ENCODE assay signal across 8 mouse cellular contexts in the genomic region with DNA sequence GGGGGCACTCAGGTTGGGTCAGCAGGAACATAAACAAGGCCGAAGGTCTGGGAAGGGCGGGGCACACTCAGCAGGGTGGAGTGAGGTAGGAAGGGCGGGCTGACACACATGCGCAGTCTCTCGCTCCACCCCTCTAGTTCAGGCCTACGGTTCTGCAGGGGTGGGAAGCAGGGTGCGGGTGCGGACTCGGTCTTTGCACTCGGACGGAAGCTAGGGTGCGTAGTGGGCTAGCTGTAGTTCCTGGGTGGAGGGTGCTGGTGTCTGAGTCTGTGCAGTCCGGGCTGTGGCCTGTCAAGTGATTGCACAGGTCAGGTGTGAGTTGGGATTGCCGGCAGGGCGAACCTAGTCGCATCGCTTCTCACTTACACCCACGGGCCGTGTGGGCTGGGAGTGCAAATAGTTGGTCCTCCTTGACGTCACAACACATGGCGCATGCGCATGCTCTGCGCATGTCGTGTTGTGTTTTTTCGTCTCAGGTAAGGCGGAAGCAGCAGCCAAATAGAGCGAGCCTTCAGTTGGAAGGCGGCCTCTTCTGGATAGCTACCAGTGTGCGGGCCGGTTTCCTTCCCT. TPM values are rescaled to one million over a fixed set of nuclear protein-coding genes. Genes with fewer than 3 reads are reported as not detected.
A peak's percentile ranks its signal among the peaks of the same experiment; 100 is the strongest.
DNase-seq lines count a peak whose midpoint lies in the region; ATAC-seq and TF ChIP-seq lines count a peak whose summit lies in the region.

No protein-coding gene starts in this region.

- H3K27ac ChIP-seq in forebrain, embryonic 12.5 days, result peak overlapping the region; percentile 91
- peak overlapping the region; percentile 95 for H3K27ac ChIP-seq in heart, postnatal 0 days (ENCODE audit: low read depth)
- peak overlapping the region; percentile 100 for H3K27ac ChIP-seq in liver, embryonic 16.5 days (ENCODE audit: low read length)
- H3K27ac ChIP-seq in neural tube, embryonic 13.5 days (replicated peaks), result peak overlapping the region; percentile 95
- H3K27ac ChIP-seq in testis, adult 2 months (ENCODE audit: control insufficient read depth, insufficient read depth, low read depth, low read length), result peak overlapping the region; percentile 88

- H3K4me2 ChIP-seq in forebrain, embryonic 12.5 days, result peak overlapping the region; percentile 60
- peak overlapping the region; percentile 79 for H3K4me2 ChIP-seq in heart, postnatal 0 days (ENCODE audit: low read depth, low read length)
- H3K4me2 ChIP-seq in liver, embryonic 16.5 days (ENCODE audit: low read depth, low read length), result peak overlapping the region; percentile 98
- peak overlapping the region; percentile 81 for H3K4me2 ChIP-seq in neural tube, embryonic 13.5 days

- ATAC-seq in forebrain, embryonic 12.5 days (ENCODE audit: low FRiP score), result peak; percentile 95
- peak; percentile 97 for ATAC-seq in heart, postnatal 0 days (ENCODE audit: insufficient read depth, low read depth)
- ATAC-seq in liver, embryonic 16.5 days (ENCODE audit: low read depth), result peak; percentile 99
- ATAC-seq in neural tube, embryonic 13.5 days (ENCODE audit: low read depth), result peak; percentile 97

- DNase-seq in c-Kit-positive CD71-positive TER-119-positive erythroid progenitor cells, embryonic 14.5 days (ENCODE audit: low spot score), result peak; percentile 94
- DNase-seq in heart, postnatal 0 days (ENCODE audit: low spot score), result peak; percentile 93
- peak; percentile 93 to 96 for DNase-seq in kidney, postnatal 4 days

- peak overlapping the region; percentile 56 for H3K9ac ChIP-seq in forebrain, embryonic 12.5 days
- peak overlapping the region; percentile 52 for H3K9ac ChIP-seq in heart, postnatal 0 days (replicated peaks; ENCODE audit: low read depth, low read length)
- H3K9ac ChIP-seq in liver, embryonic 16.5 days (ENCODE audit: low read depth, low read length), result peak overlapping the region; percentile 78
- H3K9ac ChIP-seq in neural tube, embryonic 13.5 days, result peak overlapping the region; percentile 73

- H3K36me3 ChIP-seq in E14TG2a.4 (ENCODE audit: insufficient read depth, low read length), result peaks cover 32% of the 10 kb centered on the region
- peaks cover 15% of the 10 kb centered on the region for H3K36me3 ChIP-seq in forebrain, embryonic 12.5 days (replicated peaks)
- peaks cover 12% of the 10 kb centered on the region; the same call in 1 of the 2 replicates for H3K36me3 ChIP-seq in heart, postnatal 0 days (replicated peaks; ENCODE audit: control insufficient read depth, insufficient read depth, low read length)
- peaks cover 9% of the 10 kb centered on the region for H3K36me3 ChIP-seq in liver, embryonic 16.5 days (ENCODE audit: control insufficient read depth, insufficient read depth)
- H3K36me3 ChIP-seq in neural tube, embryonic 13.5 days, result peaks cover 21% of the 10 kb centered on the region
- H3K36me3 ChIP-seq in testis, adult 2 months (ENCODE audit: control insufficient read depth, insufficient read depth, low read length), result no peaks in the 10 kb centered on the region; the same call in 1 of the 2 replicates

- no peak; the same call in 1 of the 2 replicates for TF ChIP-seq EP300 in heart, postnatal 0 days (IDR thresholded peaks at IDR 0.05; ENCODE audit: low read depth)

- WGBS in forebrain, embryonic 12.5 days, result 1% methylated on average over 30 of the region's 30 CpGs
- WGBS in heart, postnatal 0 days, result under 1% methylated on average over 30 of the region's 30 CpGs
- WGBS in liver, embryonic 16.5 days (ENCODE audit: insufficient replicate concordance), result 2% methylated on average over 30 of the region's 30 CpGs
- WGBS in neural tube, embryonic 13.5 days, result under 1% methylated on average over 30 of the region's 30 CpGs

- TF ChIP-seq CTCF in E14TG2a.4 (conservative IDR thresholded peaks at IDR 0.05; ENCODE audit: low read length), result no peak
- peak; percentile 33 for TF ChIP-seq CTCF in heart, postnatal 0 days (IDR thresholded peaks at IDR 0.05; ENCODE audit: low read depth)
- peak; percentile 6; the same call in 1 of the 2 replicates for TF ChIP-seq CTCF in testis, adult 2 months (IDR thresholded peaks at IDR 0.05; ENCODE audit: control insufficient read depth, insufficient read depth, insufficient replicate concordance, low read depth, low read length)

- no peaks in the 10 kb centered on the region for H3K27me3 ChIP-seq in E14TG2a.4 (ENCODE audit: insufficient read depth, low read length)
- no peaks in the 10 kb centered on the region for H3K27me3 ChIP-seq in forebrain, embryonic 12.5 days
- no peaks in the 10 kb centered on the region for H3K27me3 ChIP-seq in heart, postnatal 0 days (ENCODE audit: control insufficient read depth, insufficient read depth, low read length)
- no peaks in the 10 kb centered on the region for H3K27me3 ChIP-seq in liver, embryonic 16.5 days (ENCODE audit: control insufficient read depth, insufficient read depth, low read depth, low read length)
- no peaks in the 10 kb centered on the region for H3K27me3 ChIP-seq in neural tube, embryonic 13.5 days
- no peaks in the 10 kb centered on the region for H3K27me3 ChIP-seq in testis, adult 2 months (ENCODE audit: control insufficient read depth, insufficient read depth, low read length)

- peak; percentile 96 for TF ChIP-seq POLR2A in testis, adult 2 months (IDR thresholded peaks at IDR 0.05; ENCODE audit: control insufficient read depth, low read depth, low read length)

- peak overlapping the region; percentile 83 for H3K4me3 ChIP-seq in E14TG2a.4 (replicated peaks; ENCODE audit: low read length)
- H3K4me3 ChIP-seq in forebrain, embryonic 12.5 days (replicated peaks), result peak overlapping the region; percentile 58
- peak overlapping the region; percentile 56 for H3K4me3 ChIP-seq in heart, postnatal 0 days (ENCODE audit: low read depth, low read length)
- peak overlapping the region; percentile 73 for H3K4me3 ChIP-seq in liver, embryonic 16.5 days (ENCODE audit: low read depth, low read length)
- peak overlapping the region; percentile 50 for H3K4me3 ChIP-seq in neural tube, embryonic 13.5 days
- H3K4me3 ChIP-seq in testis, adult 2 months (ENCODE audit: control insufficient read depth, low read depth, low read length), result peak overlapping the region; percentile 88

- no peaks in the 10 kb centered on the region for H3K9me3 ChIP-seq in E14TG2a.4 (ENCODE audit: low read length)
- H3K9me3 ChIP-seq in forebrain, embryonic 12.5 days, result no peaks in the 10 kb centered on the region
- H3K9me3 ChIP-seq in heart, postnatal 0 days (replicated peaks; ENCODE audit: control insufficient read depth, low read length), result no peaks in the 10 kb centered on the region
- no peaks in the 10 kb centered on the region for H3K9me3 ChIP-seq in liver, embryonic 16.5 days (replicated peaks; ENCODE audit: control insufficient read depth, low read length)
- H3K9me3 ChIP-seq in neural tube, embryonic 13.5 days, result no peaks in the 10 kb centered on the region

- peaks cover 33% of the 10 kb centered on the region for H3K4me1 ChIP-seq in E14TG2a.4 (replicated peaks; ENCODE audit: low read depth, low read length)
- H3K4me1 ChIP-seq in forebrain, embryonic 12.5 days, result peaks cover 15% of the 10 kb centered on the region; the same call in 1 of the 2 replicates
- 0 out of 2 replicates have a peak, but pooled peaks cover 8% of the 10 kb centered on the region for H3K4me1 ChIP-seq in heart, postnatal 0 days (ENCODE audit: control insufficient read depth, insufficient read depth)
- peaks cover 22% of the 10 kb centered on the region for H3K4me1 ChIP-seq in liver, embryonic 16.5 days (ENCODE audit: control insufficient read depth, low read depth, low read length)
- H3K4me1 ChIP-seq in neural tube, embryonic 13.5 days (replicated peaks), result peaks cover 18% of the 10 kb centered on the region
- peaks cover 16% of the 10 kb centered on the region for H3K4me1 ChIP-seq in testis, adult 2 months (ENCODE audit: control insufficient read depth, insufficient read depth, low read length)

RNA-seq across cellular contexts. Expression of gene D2hgdh, which starts 0.5 kb away (rescaled TPM):
- polyA plus RNA-seq in forebrain, embryonic 12.5 days (2016; fragmentation: Nextera tagmentation; extraction: Ambion mirVana), result 13.2 and 13.9 TPM in 2 replicates
- 23.8 and 32.0 TPM in 2 replicates for total RNA-seq in heart, postnatal 0 days (2014; rRNA removed; ENCODE audit: low replicate concordance)
- polyA plus RNA-seq in heart, postnatal 0 days (2015; fragmentation: Nextera tagmentation; extraction: Ambion mirVana), result 13.9 and 15.4 TPM in 2 replicates
- polyA plus RNA-seq in liver, embryonic 16.5 days (2015; fragmentation: Nextera tagmentation; extraction: Ambion mirVana), result 5.6 and 6.9 TPM in 2 replicates
- 18.4 and 18.9 TPM in 2 replicates for polyA plus RNA-seq in neural tube, embryonic 13.5 days (2015; fragmentation: Nextera tagmentation; extraction: Ambion mirVana)
- 13.4 and 13.5 TPM in 2 replicates for polyA plus RNA-seq in testis, adult 2 months (2012; rRNA removed)

RNA-seq across cellular contexts. Expression of gene Ing5, which starts 21.4 kb away (rescaled TPM):
- polyA plus RNA-seq in forebrain, embryonic 12.5 days (2016; fragmentation: Nextera tagmentation; extraction: Ambion mirVana), result 19.4 and 20.9 TPM in 2 replicates
- total RNA-seq in heart, postnatal 0 days (2014; rRNA removed; ENCODE audit: low replicate concordance), result 5.1 and 9.9 TPM in 2 replicates
- 5.8 and 6.4 TPM in 2 replicates for polyA plus RNA-seq in heart, postnatal 0 days (2015; fragmentation: Nextera tagmentation; extraction: Ambion mirVana)
- 8.6 and 9.1 TPM in 2 replicates for polyA plus RNA-seq in liver, embryonic 16.5 days (2015; fragmentation: Nextera tagmentation; extraction: Ambion mirVana)
- polyA plus RNA-seq in neural tube, embryonic 13.5 days (2015; fragmentation: Nextera tagmentation; extraction: Ambion mirVana), result 9.0 and 9.7 TPM in 2 replicates
- 7.9 and 9.0 TPM in 2 replicates for polyA plus RNA-seq in testis, adult 2 months (2012; rRNA removed)

RNA-seq across cellular contexts. Expression of gene Dtymk, which starts 23.5 kb away (rescaled TPM):
- 241 and 246 TPM in 2 replicates for polyA plus RNA-seq in forebrain, embryonic 12.5 days (2016; fragmentation: Nextera tagmentation; extraction: Ambion mirVana)
- total RNA-seq in heart, postnatal 0 days (2014; rRNA removed; ENCODE audit: low replicate concordance), result 45.6 and 58.7 TPM in 2 replicates
- polyA plus RNA-seq in heart, postnatal 0 days (2015; fragmentation: Nextera tagmentation; extraction: Ambion mirVana), result 86.7 and 94.8 TPM in 2 replicates
- 95.9 and 110 TPM in 2 replicates for polyA plus RNA-seq in liver, embryonic 16.5 days (2015; fragmentation: Nextera tagmentation; extraction: Ambion mirVana)
- polyA plus RNA-seq in neural tube, embryonic 13.5 days (2015; fragmentation: Nextera tagmentation; extraction: Ambion mirVana), result 155 and 158 TPM in 2 replicates
- polyA plus RNA-seq in testis, adult 2 months (2012; rRNA removed), result 80.9 and 81.9 TPM in 2 replicates

RNA-seq across cellular contexts. Expression of gene Gal3st2, which starts 35.9 kb away (rescaled TPM):
- polyA plus RNA-seq in forebrain, embryonic 12.5 days (2016; fragmentation: Nextera tagmentation; extraction: Ambion mirVana), result not detected in 2 replicates
- not detected in 2 replicates for total RNA-seq in heart, postnatal 0 days (2014; rRNA removed; ENCODE audit: low replicate concordance)
- 0.07 TPM in 1 of 2 replicates, not detected in the other for polyA plus RNA-seq in heart, postnatal 0 days (2015; fragmentation: Nextera tagmentation; extraction: Ambion mirVana)
- polyA plus RNA-seq in liver, embryonic 16.5 days (2015; fragmentation: Nextera tagmentation; extraction: Ambion mirVana), result not detected in 2 replicates
- polyA plus RNA-seq in neural tube, embryonic 13.5 days (2015; fragmentation: Nextera tagmentation; extraction: Ambion mirVana), result not detected in 2 replicates
- polyA plus RNA-seq in testis, adult 2 months (2012; rRNA removed), result 0.56 and 0.71 TPM in 2 replicates

Comparison
In these comparisons a context has a peak if more than half of its experiments do, and no peak if none do; other contexts are left out.
1. Peak in every context shown above with its lines: DNase-seq, ATAC-seq, H3K4me3 ChIP-seq and H3K27ac ChIP-seq.